Mouse (Mus musculus) cortical plate, adult 2 months (tissue): ENCODE results near the gene Clcn1.

Experiments used
- CTCF ChIP-seq: fragments of 200-500 bp; IDR thresholded peaks from 2 replicates; pipeline ENCODE4 v1.5.1; 2011; ENCODE audit warnings: mild to moderate bottlenecking, control low read depth, low read length; ENCODE audit not compliant: insufficient read depth; ENCODE audit errors: extremely low read depth
- POLR2A ChIP-seq: fragments of 200-500 bp; IDR thresholded peaks from 2 replicates; pipeline ENCODE4 v1.6.1; 2011; ENCODE audit warnings: mild to moderate bottlenecking, low read length, control low read depth; ENCODE audit not compliant: insufficient read depth; ENCODE audit errors: extremely low read depth

DNA sequence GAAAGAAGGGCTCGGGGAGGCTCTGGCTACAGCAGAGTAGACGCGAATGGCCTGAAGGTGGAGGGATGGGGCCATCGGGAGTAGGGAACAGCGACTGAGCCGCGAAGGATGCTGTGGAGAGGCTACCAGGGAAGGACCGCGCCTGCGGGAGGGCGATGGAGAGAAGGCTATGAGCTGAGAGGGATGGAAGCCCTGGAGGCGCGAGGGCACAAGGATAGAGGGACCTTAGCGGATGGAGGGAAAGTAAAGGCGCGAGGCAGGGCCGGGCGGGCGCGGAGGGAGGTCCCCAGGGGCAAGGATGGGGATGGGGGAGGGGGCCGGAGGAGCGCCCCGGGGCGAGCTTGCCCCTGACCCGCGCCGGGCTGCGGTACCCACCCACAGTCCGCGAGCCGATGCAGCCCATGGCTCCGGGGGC, 37.6 kb downstream of the Clcn1 start:
- 0 out of 2 replicates have a peak, but pooled peaks have one; percentile 15 for TF ChIP-seq POLR2A
- TF ChIP-seq CTCF, result no peak
